Mouse (Mus musculus): ENCODE data around the gene Epb42. TPM values are rescaled to one million over a fixed set of nuclear protein-coding genes. Genes with fewer than 3 reads are reported as not detected.
"Not testable (repeated sequence)": the region's sequence is repeated elsewhere in the genome, so short reads cannot be mapped to it uniquely, and the experiment has no call there.

The Epb42 gene
- polyA plus RNA-seq, 2 experiments: 129 to 162 TPM

- 76% methylated on average over 7 of the region's 7 CpGs for WGBS (ENCODE audit: insufficient replicate concordance)
- Histone ChIP-seq H3K27me3 (ENCODE audit: control insufficient read depth, insufficient read depth, low read length) (no peaks in the 10 kb centered on the region), H3K27ac (no peak overlapping the region), H3K36me3 (replicated peaks; ENCODE audit: control insufficient read depth, insufficient read depth, low read depth) (no peaks in the 10 kb centered on the region), H3K4me3 (ENCODE audit: insufficient read depth in 1 of 2, low read depth in 2 of 2, low read length in 2 of 2) (no peak overlapping the region), H3K4me1 (replicated peaks; ENCODE audit: control insufficient read depth in 2 of 2, insufficient read depth in 2 of 2, low read length in 1 of 2) (peaks cover 3% of the 10 kb centered on the region in 2 experiments; a peak in 3 of 4 replicates), H3K9me3 (ENCODE audit: control insufficient read depth, low read length) (no peaks in the 10 kb centered on the region), H3K4me2 (ENCODE audit: low read depth) (no peak overlapping the region), H3K9ac (replicated peaks) (no peak overlapping the region)
- ATAC-seq (ENCODE audit: insufficient read depth) (no peak), DNase-seq (ENCODE audit: low read depth in 3 of 3, low spot score in 3 of 3) (no peak)
- TF ChIP-seq EP300 (IDR thresholded peaks at IDR 0.05; ENCODE audit: low read depth) (no peak), CTCF (IDR thresholded peaks at IDR 0.05; ENCODE audit: low read depth) (no peak)
Measured at GRCm38 (mm10) chr2:121004018-121004811, 32.7 kb downstream of the Epb42 start.

- no peaks in the 10 kb centered on the region for H3K36me3 ChIP-seq (replicated peaks; ENCODE audit: control insufficient read depth, insufficient read depth, low read depth)
- no peaks in the 10 kb centered on the region for H3K27me3 ChIP-seq (ENCODE audit: control insufficient read depth, insufficient read depth, low read length)
- no peak overlapping the region for H3K9ac ChIP-seq (replicated peaks)
- H3K27ac ChIP-seq: no peak overlapping the region
- H3K9me3 ChIP-seq (ENCODE audit: control insufficient read depth, low read length): no peaks in the 10 kb centered on the region
- H3K4me3 ChIP-seq (ENCODE audit: insufficient read depth in 1 of 2, low read depth in 2 of 2, low read length in 2 of 2): no peak overlapping the region
- peaks cover 0 to under 1% of the 10 kb centered on the region in 2 experiments; a peak in 2 of 4 replicates for H3K4me1 ChIP-seq (replicated peaks; ENCODE audit: control insufficient read depth in 2 of 2, insufficient read depth in 2 of 2, low read length in 1 of 2)
- DNase-seq (ENCODE audit: low read depth in 3 of 3, low spot score in 3 of 3) (peak in 1 of 3 experiments; percentile 22), ATAC-seq (ENCODE audit: insufficient read depth) (no peak)
- TF ChIP-seq CTCF (IDR thresholded peaks at IDR 0.05; ENCODE audit: low read depth) (peak; percentile 68), EP300 (IDR thresholded peaks at IDR 0.05; ENCODE audit: low read depth) (no peak)
- no peak overlapping the region for H3K4me2 ChIP-seq (ENCODE audit: low read depth)
- WGBS (ENCODE audit: insufficient replicate concordance): 69% methylated on average over 2 of the region's 2 CpGs
Measured at GRCm38 (mm10) chr2:121003586-121003985, 33.3 kb downstream of the Epb42 start.

- no peaks in the 10 kb centered on the region for H3K27me3 ChIP-seq (ENCODE audit: control insufficient read depth, insufficient read depth, low read length)
- H3K27ac ChIP-seq: no peak overlapping the region
- H3K9ac ChIP-seq (replicated peaks): no peak overlapping the region
- H3K4me2 ChIP-seq (ENCODE audit: low read depth): no peak overlapping the region
- no peaks in the 10 kb centered on the region for H3K9me3 ChIP-seq (ENCODE audit: control insufficient read depth, low read length)
- no peaks in the 10 kb centered on the region for H3K36me3 ChIP-seq (replicated peaks; ENCODE audit: control insufficient read depth, insufficient read depth, low read depth)
- no peak overlapping the region for H3K4me3 ChIP-seq (ENCODE audit: insufficient read depth in 1 of 2, low read depth in 2 of 2, low read length in 2 of 2)
- WGBS (ENCODE audit: insufficient replicate concordance): 57% methylated on average over 8 of the region's 8 CpGs
- peak in 2 of 3 experiments; percentile 29 to 33 for DNase-seq (ENCODE audit: low read depth in 3 of 3, low spot score in 3 of 3)
- H3K4me1 ChIP-seq (replicated peaks; ENCODE audit: control insufficient read depth in 2 of 2, insufficient read depth in 2 of 2, low read length in 1 of 2): peaks cover 0 to 6% of the 10 kb centered on the region in 2 experiments; a peak in 2 of 4 replicates
- ATAC-seq (ENCODE audit: insufficient read depth): peak; percentile 57; the same call in 1 of the 2 replicates
- TF ChIP-seq EP300 (IDR thresholded peaks at IDR 0.05; ENCODE audit: low read depth) (peak; percentile 49), CTCF (IDR thresholded peaks at IDR 0.05; ENCODE audit: low read depth) (no peak)
Measured at GRCm38 (mm10) chr2:120998863-120999262, 38.0 kb downstream of the Epb42 start.

- H3K4me1 ChIP-seq (replicated peaks; ENCODE audit: control insufficient read depth in 2 of 2, insufficient read depth in 2 of 2, low read length in 1 of 2); H3K27ac ChIP-seq; H3K4me2 ChIP-seq (ENCODE audit: low read depth); ATAC-seq (ENCODE audit: insufficient read depth); H3K9ac ChIP-seq (replicated peaks); H3K36me3 ChIP-seq (replicated peaks; ENCODE audit: control insufficient read depth, insufficient read depth, low read depth); H3K27me3 ChIP-seq (ENCODE audit: control insufficient read depth, insufficient read depth, low read length); DNase-seq (ENCODE audit: low read depth in 3 of 3, low spot score in 3 of 3); H3K4me3 ChIP-seq (ENCODE audit: insufficient read depth in 1 of 2, low read depth in 2 of 2, low read length in 2 of 2); H3K9me3 ChIP-seq (ENCODE audit: control insufficient read depth, low read length): not testable (repeated sequence)
- WGBS (ENCODE audit: insufficient replicate concordance): 52% methylated on average over 1 of the region's 1 CpGs
Measured at GRCm38 (mm10) chr2:120996607-120997006, 40.3 kb downstream of the Epb42 start.

GRCm38 (mm10) chr2:120991196-120991595 is 45.7 kb downstream of the Epb42 start:
- H3K9me3 ChIP-seq (ENCODE audit: control insufficient read depth, low read length): no peaks in the 10 kb centered on the region
- TF ChIP-seq CTCF (IDR thresholded peaks at IDR 0.05; ENCODE audit: low read depth): no peak
- no peak for TF ChIP-seq EP300 (IDR thresholded peaks at IDR 0.05; ENCODE audit: low read depth)
- ATAC-seq (ENCODE audit: insufficient read depth) (no peak), DNase-seq (ENCODE audit: low read depth in 3 of 3, low spot score in 3 of 3) (no peak)
- H3K27me3 ChIP-seq (ENCODE audit: control insufficient read depth, insufficient read depth, low read length): no peaks in the 10 kb centered on the region
- WGBS (ENCODE audit: insufficient replicate concordance): 62% methylated on average over 4 of the region's 4 CpGs
- H3K4me2 ChIP-seq (ENCODE audit: low read depth): no peak overlapping the region
- H3K4me1 ChIP-seq (replicated peaks; ENCODE audit: control insufficient read depth in 2 of 2, insufficient read depth in 2 of 2, low read length in 1 of 2): no peaks in the 10 kb centered on the region; a peak in 1 of 4 replicates
- no peak overlapping the region for H3K9ac ChIP-seq (replicated peaks)
- no peak overlapping the region for H3K4me3 ChIP-seq (ENCODE audit: insufficient read depth in 1 of 2, low read depth in 2 of 2, low read length in 2 of 2)
- H3K27ac ChIP-seq: no peak overlapping the region
- H3K36me3 ChIP-seq (replicated peaks; ENCODE audit: control insufficient read depth, insufficient read depth, low read depth): no peaks in the 10 kb centered on the region
